Mouse (Mus musculus): ENCODE measurements around the gene Gm8251.
"Not testable (repeated sequence)": the region's sequence is repeated elsewhere in the genome, so short reads cannot be mapped to it uniquely, and the experiment has no call there.

Gm8251 gene

GRCm38 (mm10) chr1:44061836-44062235, at the start of gene Gm8251:
Gene Gm8251, minus strand, starts transcription at chr1:44061936.
- DNase-seq (ENCODE audit: low spot score), result no peak

DNA sequence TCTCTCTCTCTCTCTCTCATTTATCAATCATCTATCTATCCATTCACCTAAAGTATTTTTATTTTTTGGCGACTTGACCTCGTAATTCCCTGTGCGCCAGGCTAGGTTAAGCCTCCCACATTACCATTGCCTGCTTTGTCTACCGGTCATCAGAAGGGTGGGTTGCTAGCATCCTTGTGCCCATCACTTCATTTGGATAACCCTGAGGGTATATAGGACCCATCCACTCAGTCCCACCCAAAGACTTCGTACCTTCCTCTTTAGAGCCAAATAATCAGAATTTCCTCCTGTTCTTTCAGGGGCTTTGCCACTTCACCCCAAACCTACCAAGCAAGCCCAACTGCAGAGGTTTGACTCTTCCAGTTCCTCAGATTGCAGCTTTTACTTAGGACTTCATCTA, 41.2 kb upstream of the Gm8251 start:
- DNase-seq (ENCODE audit: low spot score), result no peak

DNA sequence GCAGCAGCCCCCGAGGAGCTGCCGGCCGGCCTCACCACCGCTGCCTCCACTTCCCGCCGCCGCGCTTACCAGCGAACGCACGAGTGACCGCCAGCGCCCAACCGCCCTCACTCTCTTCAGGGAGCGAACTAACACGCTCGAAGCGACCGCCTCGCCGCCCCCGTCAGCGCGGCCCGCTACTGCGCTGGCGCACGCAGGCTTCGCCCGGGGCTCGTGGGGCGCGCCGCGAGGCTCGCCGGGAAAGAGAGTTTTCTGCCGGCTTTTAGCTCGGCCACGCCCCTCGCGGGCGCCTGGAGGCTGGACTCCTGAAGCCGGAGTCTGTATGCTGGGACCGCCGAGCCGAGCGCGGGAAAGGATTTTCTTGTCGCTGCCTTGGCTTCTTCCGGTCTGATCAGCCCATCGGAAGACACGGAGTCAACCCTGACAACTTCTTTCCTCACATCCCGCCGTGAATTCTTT, 40.6 kb upstream of the Gm8251 start, which contains the start of gene Tex30:
Tex30 (minus strand) TSS at position 183 of the 459 bp plus-strand sequence.
- DNase-seq (ENCODE audit: low spot score), result peak; percentile 88

GRCm38 (mm10) chr1:44101448-44102225, 39.9 kb upstream of the Gm8251 start:
- no peak for DNase-seq (ENCODE audit: low spot score)

GRCm38 (mm10) chr1:44064625-44065024, 2.9 kb upstream of the Gm8251 start:
- peak; percentile 48 for DNase-seq (ENCODE audit: low spot score)

DNA sequence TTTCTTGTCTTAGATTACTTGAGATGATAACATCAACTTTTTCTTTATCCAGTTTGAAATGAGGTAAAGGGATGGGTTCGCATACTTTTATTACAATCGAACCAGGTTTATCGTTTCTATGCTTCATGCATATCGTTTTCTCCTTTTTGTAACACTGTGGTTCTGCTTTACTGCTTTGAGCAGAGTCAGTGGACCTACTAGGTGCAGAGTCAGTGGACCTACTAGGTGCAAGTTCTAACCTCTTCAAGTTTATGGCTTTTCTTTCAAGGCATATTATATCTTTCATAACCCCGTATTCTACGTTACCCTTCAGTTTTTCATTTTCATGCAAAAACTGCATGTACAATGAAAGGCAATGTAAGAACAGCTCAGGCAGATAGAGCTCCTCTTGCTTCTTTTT, 1.7 kb upstream of the Gm8251 start:
- no peak for DNase-seq (ENCODE audit: low spot score)

DNA sequence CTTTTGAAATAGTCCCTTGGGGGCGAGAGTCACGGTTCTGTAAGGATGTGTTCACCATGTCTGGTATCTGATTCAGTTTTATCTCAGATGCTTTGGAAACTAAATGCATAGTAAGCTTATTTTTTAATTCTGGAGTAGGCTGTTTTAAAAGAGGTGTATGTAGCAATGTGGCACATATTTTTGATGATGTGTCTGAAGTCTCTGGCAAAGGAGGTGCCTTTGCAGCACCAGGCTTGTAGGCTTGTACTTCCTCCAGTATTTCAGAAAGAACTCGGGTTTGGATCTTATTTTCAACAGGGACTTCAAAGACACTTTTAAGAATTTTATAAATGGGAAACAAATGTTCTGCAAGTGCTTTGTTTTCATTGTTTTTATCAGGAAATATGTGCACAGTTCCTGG, 3.9 kb downstream of the Gm8251 start:
- no peak for DNase-seq (ENCODE audit: low spot score)

DNA sequence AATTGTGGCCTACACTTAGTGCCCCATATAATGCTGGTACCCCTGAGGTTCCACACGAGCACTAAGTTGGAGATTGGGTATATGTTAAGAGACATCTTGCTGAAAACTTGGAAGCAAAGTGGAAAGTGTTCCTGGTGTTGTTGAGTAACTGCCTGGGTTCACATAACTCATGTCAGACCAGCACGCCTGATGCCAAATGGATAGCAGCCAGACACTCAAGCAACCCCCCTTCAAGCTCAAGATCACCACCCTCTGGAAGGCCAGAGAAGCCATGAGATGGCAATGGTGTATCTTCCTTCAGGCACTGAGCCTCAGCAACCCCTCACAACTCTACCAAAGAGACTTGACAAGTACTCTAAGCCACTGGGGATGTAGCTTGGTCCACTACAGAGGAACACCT, 15.2 kb downstream of the Gm8251 start:
- DNase-seq (ENCODE audit: low spot score), result no peak

DNA sequence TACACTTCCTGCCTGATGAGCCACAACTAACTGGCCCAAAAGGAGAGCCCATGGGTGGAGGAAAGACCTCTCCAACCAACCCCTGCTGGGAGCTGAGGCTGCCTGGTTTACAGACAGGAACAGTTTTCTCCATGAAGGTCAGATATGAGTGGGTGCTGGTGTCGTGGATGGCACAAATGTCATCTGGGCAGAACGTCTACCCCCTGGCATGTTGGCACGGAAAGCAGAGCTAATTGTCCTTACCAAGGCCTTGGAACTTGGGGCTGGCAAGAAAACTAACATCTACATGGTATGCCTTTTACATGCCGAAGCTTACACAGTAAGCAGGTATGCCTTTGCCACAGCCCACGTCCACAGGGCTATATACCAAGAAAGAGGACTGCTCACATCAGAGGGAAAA, 16.0 kb downstream of the Gm8251 start:
- not testable (repeated sequence) for DNase-seq (ENCODE audit: low spot score)

DNA sequence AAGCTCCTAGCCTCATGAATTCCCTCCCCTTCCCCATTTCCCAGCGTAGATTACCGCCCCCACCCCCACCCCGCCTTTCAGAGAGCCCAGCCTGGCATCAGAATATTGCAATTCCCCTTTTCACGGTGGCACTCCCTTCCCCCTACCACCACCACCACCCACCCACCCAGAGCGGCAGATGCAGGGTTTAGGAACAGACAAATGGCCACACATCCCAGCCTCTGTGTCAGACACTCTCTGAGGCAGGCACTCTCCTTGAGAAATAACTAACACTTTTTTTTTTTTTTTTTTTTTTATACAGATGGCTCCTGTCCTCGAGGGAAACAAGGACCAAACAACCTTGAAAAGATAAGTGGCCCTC, 19.2 kb downstream of the Gm8251 start:
- no peak for DNase-seq (ENCODE audit: low spot score)

DNA sequence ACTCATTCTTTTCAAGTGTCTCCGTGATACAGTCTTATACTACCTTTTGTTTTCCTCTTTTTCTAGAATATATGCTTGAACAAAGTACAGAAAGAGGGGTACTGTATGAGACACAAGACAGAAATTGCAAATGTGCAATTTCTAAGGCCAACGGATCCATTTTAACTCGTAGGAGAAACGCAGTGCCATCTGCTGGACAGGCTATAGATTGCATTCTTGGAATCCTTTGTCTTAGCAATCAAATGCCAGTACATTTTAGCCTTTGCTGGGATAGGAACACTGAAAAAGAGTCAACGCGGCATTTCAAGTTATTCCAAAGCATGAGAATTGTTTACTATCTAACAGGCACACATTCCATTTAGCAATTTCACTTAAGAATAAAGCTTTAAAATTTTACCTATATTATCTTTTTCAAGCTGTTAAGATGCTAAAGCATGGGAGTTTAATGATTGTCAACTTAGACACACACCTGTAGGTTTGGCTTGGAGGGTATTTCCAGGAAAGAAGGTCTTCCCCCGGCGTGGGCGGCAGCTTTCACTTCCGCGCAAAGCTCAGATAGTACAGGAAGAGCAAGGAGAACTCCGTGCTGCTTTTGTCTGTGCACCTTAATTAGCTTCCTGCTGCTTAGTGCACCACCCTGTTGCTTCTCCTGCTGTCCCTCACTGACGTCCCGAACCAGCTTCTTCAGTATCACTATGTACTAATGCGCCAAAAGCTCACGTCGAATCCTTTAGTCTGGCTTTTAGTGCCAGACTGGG, 19.8 kb downstream of the Gm8251 start:
- DNase-seq (ENCODE audit: low spot score), result peak; percentile 23

- no peak for DNase-seq (ENCODE audit: low spot score)
Observed at GRCm38 (mm10) chr1:44032948-44033347, 28.8 kb downstream of the Gm8251 start.

DNA sequence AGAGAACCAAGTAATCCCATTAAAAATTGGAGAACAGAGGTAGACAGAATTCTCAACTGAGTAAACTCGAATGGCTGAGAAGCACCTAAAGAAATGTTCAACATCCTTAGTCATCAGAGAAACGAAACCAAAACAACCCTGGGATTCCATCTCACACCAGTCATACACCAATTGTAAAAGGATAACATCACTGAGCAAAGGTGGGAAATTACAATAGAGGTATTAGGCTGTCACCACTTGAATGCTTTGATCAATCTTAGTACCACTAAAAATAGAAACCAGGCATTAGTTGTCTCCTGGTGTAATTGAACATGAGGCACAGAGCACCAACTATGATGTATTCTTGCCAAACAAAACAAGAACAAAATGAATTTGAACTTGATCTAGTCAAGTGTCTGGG, 29.5 kb downstream of the Gm8251 start:
- DNase-seq (ENCODE audit: low spot score), result no peak

DNA sequence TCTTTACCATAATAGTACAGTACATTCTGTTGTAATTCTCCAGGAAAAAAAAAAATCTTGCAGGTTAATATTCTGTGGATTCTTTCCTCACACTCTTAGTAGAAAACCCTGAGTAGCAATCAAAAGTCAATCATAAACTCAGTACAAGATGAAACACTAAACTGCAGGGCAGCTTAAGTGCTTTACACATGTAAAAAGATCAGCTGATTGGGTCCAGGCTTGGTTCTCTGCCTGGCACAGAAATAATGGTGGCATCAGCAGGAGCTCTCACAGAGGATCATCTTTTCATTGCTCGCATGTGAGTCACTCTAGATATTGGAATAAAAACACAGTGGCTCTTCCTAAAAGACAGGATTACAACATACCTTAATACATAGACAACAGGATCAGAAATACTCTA, 34.1 kb downstream of the Gm8251 start:
- DNase-seq (ENCODE audit: low spot score), result no peak

DNA sequence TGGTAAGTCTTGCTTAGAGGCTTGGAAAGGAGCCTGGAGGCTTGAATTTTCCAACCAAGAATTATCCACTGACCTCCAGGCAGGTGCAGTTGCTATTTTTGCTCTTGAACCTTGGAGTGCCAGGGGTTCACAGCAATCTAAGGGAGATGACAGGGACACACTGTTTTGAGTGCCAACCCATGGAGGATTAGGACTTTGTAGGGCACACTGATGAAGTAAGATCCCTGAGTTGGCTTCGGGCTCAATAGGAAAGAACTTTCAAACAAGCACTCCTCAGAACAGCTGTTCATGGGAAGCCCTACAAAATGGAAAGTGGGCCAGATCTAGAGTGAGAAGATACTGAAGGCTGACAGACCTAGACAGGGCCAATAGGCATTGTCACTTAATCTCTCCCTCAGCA, 39.1 kb downstream of the Gm8251 start:
- DNase-seq (ENCODE audit: low spot score), result no peak

DNA sequence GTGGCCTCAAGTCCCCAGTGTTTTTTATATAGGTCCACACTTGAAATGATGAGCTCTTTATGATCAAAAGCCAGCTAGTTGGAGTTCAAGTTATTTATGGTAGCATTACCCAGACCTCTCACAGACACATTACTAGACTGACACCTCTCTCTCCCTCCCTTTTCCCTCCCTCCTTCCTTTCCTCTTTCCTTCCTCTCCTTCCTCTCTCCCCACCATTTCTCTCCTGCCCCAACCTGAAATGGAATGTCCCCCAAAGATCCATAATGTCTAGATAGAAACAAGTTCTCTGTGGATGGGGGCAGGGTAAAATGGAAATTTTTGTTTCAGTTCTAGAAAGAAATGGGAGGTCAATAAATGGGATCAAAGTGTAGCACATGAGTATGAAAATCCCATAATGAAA, 41.8 kb downstream of the Gm8251 start, which contains the start of gene Mettl21c:
Mettl21c (minus strand) TSS at position 101 of the 400 bp plus-strand sequence.
- no peak for DNase-seq (ENCODE audit: low spot score)

DNA sequence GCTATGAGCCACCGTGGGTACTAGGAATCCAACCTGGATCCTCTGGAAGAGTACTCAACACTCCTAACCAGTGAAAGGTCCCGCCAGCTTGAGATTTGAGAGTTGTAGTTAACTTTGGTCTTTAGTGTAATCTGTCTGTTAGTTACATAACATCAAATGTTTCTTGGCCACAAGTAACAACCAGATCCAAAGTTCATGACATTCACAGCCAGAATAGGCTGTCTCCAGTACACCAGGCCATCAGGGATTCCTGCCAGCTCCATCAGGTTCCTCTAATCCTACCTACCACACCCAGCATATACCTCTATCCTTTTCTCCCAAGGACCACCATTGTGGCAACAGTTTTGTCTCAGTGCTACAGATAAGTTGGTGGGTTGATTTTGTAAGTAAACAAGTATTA, 46.2 kb downstream of the Gm8251 start:
- no peak for DNase-seq (ENCODE audit: low spot score)

All from left cerebral cortex, adult 11 months (tissue).